Mouse (Mus musculus): ENCODE results near the gene Cdh5. TPM values are rescaled to one million over a fixed set of nuclear protein-coding genes. Genes with fewer than 3 reads are reported as not detected.

Cdh5 gene
- 1.2 TPM for polyA plus RNA-seq (2014; fragmentation: Illumina TruSeq; extraction: RNeasy Lipid Tissue Mini Kit (QIAGEN cat#74804); ENCODE audit: low read depth, low replicate concordance)

GRCm38 (mm10) chr8:104101415-104101814, at the start of gene Cdh5:
Gene Cdh5, plus strand, starts transcription at chr8:104101625.

DNA sequence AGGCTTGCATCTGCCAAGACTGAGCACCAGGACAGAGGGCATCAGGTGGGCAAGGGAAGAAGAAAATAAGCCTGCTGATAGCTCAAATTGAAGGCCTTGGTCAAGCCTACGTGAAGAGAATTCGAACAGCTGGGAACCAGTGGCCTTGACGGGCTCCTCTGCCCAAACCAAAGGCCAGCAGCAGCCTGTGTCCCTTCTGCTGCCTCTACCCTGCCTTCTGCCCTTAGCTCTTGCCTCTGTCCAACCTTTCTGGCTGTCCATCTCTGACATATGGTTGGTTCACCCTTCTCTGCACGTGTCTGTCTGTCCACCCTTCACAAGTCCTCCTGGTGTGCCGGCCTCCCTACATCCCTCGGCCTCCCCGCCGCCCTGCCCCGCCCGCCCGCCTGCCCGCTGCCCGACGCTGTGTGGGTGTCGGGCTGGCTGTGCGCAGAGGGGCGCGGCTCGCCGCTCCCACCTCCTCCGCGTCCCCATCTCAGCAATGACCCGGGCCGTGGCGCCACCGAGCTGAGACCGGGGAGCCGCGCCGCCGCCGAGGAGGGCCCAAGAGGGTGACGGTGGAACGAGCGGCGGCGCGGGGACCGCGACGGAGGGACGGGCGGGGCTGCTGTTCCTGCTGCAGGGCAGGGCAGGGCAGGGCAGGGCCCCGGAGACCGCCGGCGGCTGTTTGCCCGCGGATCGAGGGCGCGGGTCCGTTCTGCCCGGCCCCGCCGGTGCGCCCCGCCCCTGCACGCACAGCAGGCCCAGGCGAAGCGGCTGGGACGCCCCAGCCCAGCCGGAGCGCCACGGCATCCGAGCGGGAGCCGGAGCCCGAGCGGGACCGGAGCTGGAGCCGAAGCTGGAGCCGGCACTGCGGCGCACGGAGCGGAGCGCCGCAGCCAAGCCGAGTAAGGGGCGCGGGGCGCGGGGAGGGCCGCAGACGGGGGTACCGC, 69.0 kb downstream of the Cdh5 start, which contains the start of gene Bean1:
Bean1 (plus strand) TSS at position 325 of the 932 bp plus-strand sequence.

Other genes starting within 250 kb of the Cdh5 start
- gene Bean1, start 68.8 kb downstream of the Cdh5 start, polyA plus RNA-seq (2014; fragmentation: Illumina TruSeq; extraction: RNeasy Lipid Tissue Mini Kit (QIAGEN cat#74804); ENCODE audit: low read depth, low replicate concordance) = 3.5 TPM
- gene Tk2, start 146.9 kb downstream of the Cdh5 start, polyA plus RNA-seq (2014; fragmentation: Illumina TruSeq; extraction: RNeasy Lipid Tissue Mini Kit (QIAGEN cat#74804); ENCODE audit: low read depth, low replicate concordance) = 8.8 TPM
- gene Cklf, start 149.2 kb downstream of the Cdh5 start, polyA plus RNA-seq (2014; fragmentation: Illumina TruSeq; extraction: RNeasy Lipid Tissue Mini Kit (QIAGEN cat#74804); ENCODE audit: low read depth, low replicate concordance) = 279 TPM
- gene Cmtm2a, start 191.6 kb downstream of the Cdh5 start, polyA plus RNA-seq (2014; fragmentation: Illumina TruSeq; extraction: RNeasy Lipid Tissue Mini Kit (QIAGEN cat#74804); ENCODE audit: low read depth, low replicate concordance) = 2,269 TPM
- gene Gm45711, start 208.5 kb downstream of the Cdh5 start, polyA plus RNA-seq (2014; fragmentation: Illumina TruSeq; extraction: RNeasy Lipid Tissue Mini Kit (QIAGEN cat#74804); ENCODE audit: low read depth, low replicate concordance) = 29.6 TPM
- gene Cmtm1, start 208.5 kb downstream of the Cdh5 start, polyA plus RNA-seq (2014; fragmentation: Illumina TruSeq; extraction: RNeasy Lipid Tissue Mini Kit (QIAGEN cat#74804); ENCODE audit: low read depth, low replicate concordance) = 0.92 TPM
- not detected for gene Gm11020, start 219.9 kb downstream of the Cdh5 start, polyA plus RNA-seq (2014; fragmentation: Illumina TruSeq; extraction: RNeasy Lipid Tissue Mini Kit (QIAGEN cat#74804); ENCODE audit: low read depth, low replicate concordance)
- 1,284 TPM for gene Cmtm2b, start 220.6 kb downstream of the Cdh5 start, polyA plus RNA-seq (2014; fragmentation: Illumina TruSeq; extraction: RNeasy Lipid Tissue Mini Kit (QIAGEN cat#74804); ENCODE audit: low read depth, low replicate concordance)
- gene Cmtm3, start 237.8 kb downstream of the Cdh5 start, polyA plus RNA-seq (2014; fragmentation: Illumina TruSeq; extraction: RNeasy Lipid Tissue Mini Kit (QIAGEN cat#74804); ENCODE audit: low read depth, low replicate concordance) = 4.6 TPM

Measured in testis, adult 10 weeks (tissue).